Mouse (Mus musculus) limb, embryonic 14.5 days (tissue): ENCODE data around the gene Idi1. TPM values are rescaled to one million over a fixed set of nuclear protein-coding genes. Genes with fewer than 3 reads are reported as not detected.

ENCODE experiments used
- ATAC-seq: fragments of 200-750 bp; cut with Nextera tagmentation; 2 replicates; pipeline ENCODE4 v1.8.0; 2017; ENCODE audit warnings: low read depth, moderate number of reproducible peaks, moderate TSS enrichment; ENCODE audit not compliant: low FRiP score
- DNase-seq: peaks from one replicate; pipeline ENCODE4 v3.0.0-alpha.2; 2015; ENCODE audit warnings: low spot score
- H3K27ac ChIP-seq: fragments of 300-500 bp; sonication (generic); replicated peaks from 2 replicates; pipeline ENCODE4 v1.5.1; 2014; ENCODE audit warnings: low read depth, mild to moderate bottlenecking, low read length, moderate library complexity, mixed read lengths
- H3K27me3 ChIP-seq: fragments of 300-500 bp; sonication (generic); 2 replicates; pipeline ENCODE4 v1.6.1; 2014; ENCODE audit warnings: low read length, mixed read lengths; ENCODE audit not compliant: control insufficient read depth, insufficient read depth
- H3K36me3 ChIP-seq: fragments of 300-500 bp; sonication (generic); 2 replicates; pipeline ENCODE4 v1.6.1; 2014; ENCODE audit warnings: mild to moderate bottlenecking, low read length, moderate library complexity, mixed read lengths; ENCODE audit not compliant: control insufficient read depth, insufficient read depth
- H3K4me1 ChIP-seq: fragments of 300-500 bp; sonication (generic); 2 replicates; pipeline ENCODE4 v1.6.1; 2014; ENCODE audit warnings: antibody characterized with exemption, low read length, mixed read lengths; ENCODE audit not compliant: control insufficient read depth, insufficient read depth
- H3K4me2 ChIP-seq: fragments of 300-500 bp; sonication (generic); replicated peaks from 2 replicates; pipeline ENCODE4 v1.6.1; 2014; ENCODE audit warnings: low read depth, mild to moderate bottlenecking, low read length, moderate library complexity; ENCODE audit not compliant: severe bottlenecking
- H3K4me3 ChIP-seq: fragments of 300-500 bp; sonication (generic); replicated peaks from 2 replicates; pipeline ENCODE4 v1.5.1; 2014; ENCODE audit warnings: low read length
- H3K9ac ChIP-seq: fragments of 300-500 bp; sonication (generic); 2 replicates; pipeline ENCODE4 v1.6.1; 2014; ENCODE audit warnings: mild to moderate bottlenecking, low read depth, low read length, moderate library complexity; ENCODE audit not compliant: severe bottlenecking
- H3K9me3 ChIP-seq: fragments of 300-500 bp; sonication (generic); 2 replicates; pipeline ENCODE4 v1.6.1; 2016; ENCODE audit warnings: low read length; ENCODE audit not compliant: control insufficient read depth
- POLR2A ChIP-seq: fragments of 200-500 bp; IDR thresholded peaks from 2 replicates; pipeline ENCODE4 v1.8.0; 2012; ENCODE audit warnings: inconsistent platforms, mild to moderate bottlenecking, moderate library complexity, borderline replicate concordance; ENCODE audit not compliant: insufficient read depth, insufficient read length; ENCODE audit errors: extremely low read depth
- WGBS: fragments of 180-500 bp; shearing (Covaris S2); extraction: QIAGEN DNeasy Blood & Tissue Kit; methylation state at CpG from one replicate; pipeline ENCODE4 v1.1.7; 2014; 5-methylcytosine and 5-hydroxymethylcytosine counted together
- polyA plus RNA-seq, 2 experiments: library from polyadenylated mRNA; depleted of rRNA in 1 of 2; stranded (reverse) in 1 of 2; unstranded in 1 of 2; fragments of >200 nt; fragmentation: Nextera tagmentation in 1 of 2; extraction: Ambion mirVana in 1 of 2; gene quantifications; 2 replicates each; pipeline versions ENCODE4 v1.2.1 to v1.2.3; 2012 to 2014

Idi1 gene
- polyA plus RNA-seq, 2 experiments: 35.7 to 56.1 TPM

DNA sequence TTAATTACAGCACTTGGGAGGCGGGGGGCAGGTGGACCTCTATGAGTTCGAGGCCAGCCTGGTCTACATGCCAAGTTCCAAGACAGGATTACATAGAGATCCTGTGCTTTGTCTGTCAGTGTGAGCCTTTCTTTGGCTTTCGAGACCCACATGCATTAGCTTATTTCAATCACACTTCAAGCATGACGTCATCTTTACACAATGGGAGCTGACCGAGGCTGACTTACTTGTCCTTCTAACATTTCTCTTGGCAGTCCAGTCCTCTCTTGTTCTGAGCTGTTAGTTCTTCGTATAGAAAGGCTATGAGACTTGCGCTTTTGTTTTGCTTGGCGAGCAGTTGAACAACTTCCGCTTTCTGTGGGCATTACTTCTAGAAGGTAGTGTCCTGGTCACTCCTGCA, 24.4 kb upstream of the Idi1 start:
- no peak for DNase-seq
- Histone ChIP-seq H3K4me3 (no peak overlapping the region), H3K4me1 (no peaks in the 10 kb centered on the region), H3K4me2 (no peak overlapping the region), H3K36me3 (peaks cover 41% of the 10 kb centered on the region), H3K27me3 (no peaks in the 10 kb centered on the region), H3K9ac (no peak overlapping the region), H3K27ac (no peak overlapping the region), H3K9me3 (no peaks in the 10 kb centered on the region)
- no peak for TF ChIP-seq POLR2A
- no peak for ATAC-seq
- WGBS: 94% methylated on average over 9 of the region's 9 CpGs

DNA sequence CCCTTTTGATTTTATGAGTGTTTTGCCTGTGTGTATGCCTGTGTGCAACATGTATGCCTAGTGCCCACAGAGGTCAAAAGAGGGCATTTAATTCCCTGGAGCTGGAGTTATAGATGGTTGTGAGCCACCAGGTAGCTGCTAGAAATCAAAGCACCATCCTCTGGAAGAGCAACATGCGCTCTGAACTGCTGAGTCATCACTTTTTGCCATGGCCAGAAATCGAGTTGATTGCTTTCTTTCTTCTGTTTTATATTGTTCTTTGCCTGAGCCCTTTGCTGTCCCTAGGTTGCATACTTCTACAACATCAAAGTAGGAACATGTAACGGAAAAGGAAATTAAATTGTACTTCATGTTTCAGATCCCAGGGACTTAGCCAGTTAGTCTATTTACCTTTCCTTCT, 20.3 kb upstream of the Idi1 start:
- no peak overlapping the region for H3K4me3 ChIP-seq
- H3K9me3 ChIP-seq: no peaks in the 10 kb centered on the region
- no peak for DNase-seq
- no peak for TF ChIP-seq POLR2A
- 92% methylated on average over 3 of the region's 3 CpGs for WGBS
- H3K36me3 ChIP-seq: peaks cover 17% of the 10 kb centered on the region
- H3K27ac ChIP-seq: no peak overlapping the region
- no peak overlapping the region for H3K4me2 ChIP-seq
- H3K4me1 ChIP-seq: peaks cover 7% of the 10 kb centered on the region
- no peak for ATAC-seq
- H3K27me3 ChIP-seq: no peaks in the 10 kb centered on the region
- no peak overlapping the region for H3K9ac ChIP-seq

GRCm38 (mm10) chr13:8866612-8867011, 18.7 kb upstream of the Idi1 start:
- no peak overlapping the region for H3K27ac ChIP-seq
- no peak for ATAC-seq
- no peak overlapping the region for H3K4me2 ChIP-seq
- no peak for DNase-seq
- WGBS: 83% methylated on average over 7 of the region's 7 CpGs
- H3K4me1 ChIP-seq: peaks cover 8% of the 10 kb centered on the region
- no peak overlapping the region for H3K9ac ChIP-seq
- TF ChIP-seq POLR2A: no peak
- H3K4me3 ChIP-seq: no peak overlapping the region
- no peaks in the 10 kb centered on the region for H3K27me3 ChIP-seq
- H3K36me3 ChIP-seq: peaks cover 12% of the 10 kb centered on the region
- no peaks in the 10 kb centered on the region for H3K9me3 ChIP-seq

GRCm38 (mm10) chr13:8869578-8870157, 15.6 kb upstream of the Idi1 start:
- Histone ChIP-seq H3K4me1 (peaks cover 8% of the 10 kb centered on the region), H3K4me3 (peak overlapping the region; percentile 83), H3K36me3 (peaks cover 12% of the 10 kb centered on the region; the same call in 1 of the 2 replicates), H3K27me3 (no peaks in the 10 kb centered on the region), H3K9me3 (no peaks in the 10 kb centered on the region), H3K27ac (no peak overlapping the region), H3K4me2 (peak overlapping the region; percentile 53), H3K9ac (peak overlapping the region; percentile 84)
- no peak for DNase-seq
- no peak for TF ChIP-seq POLR2A
- 63% methylated on average over 5 of the region's 5 CpGs for WGBS
- ATAC-seq: no peak

- ATAC-seq: no peak
- peak; percentile 17 for DNase-seq
- H3K4me1 ChIP-seq: peaks cover 8% of the 10 kb centered on the region
Measured at GRCm38 (mm10) chr13:8870160-8870509, 15.2 kb upstream of the Idi1 start.

More at GRCm38 (mm10) chr13:8870160-8870509, 15.2 kb upstream of the Idi1 start:
- no peak for TF ChIP-seq POLR2A
- Histone ChIP-seq H3K27me3 (no peaks in the 10 kb centered on the region), H3K36me3 (peaks cover 9% of the 10 kb centered on the region; the same call in 1 of the 2 replicates), H3K9me3 (no peaks in the 10 kb centered on the region), H3K4me2 (peak overlapping the region; percentile 53), H3K4me3 (peak overlapping the region; percentile 83), H3K27ac (peak overlapping the region; percentile 96), H3K9ac (peak overlapping the region; percentile 84)
- 5% methylated on average over 9 of the region's 9 CpGs for WGBS
